Mouse (Mus musculus) neural tube, embryonic 11.5 days (tissue): ENCODE data around the gene Cox10. TPM values are rescaled to one million over a fixed set of nuclear protein-coding genes. Genes with fewer than 3 reads are reported as not detected.

Experiments
- ATAC-seq: fragments of 200-750 bp; cut with Nextera tagmentation; 2 replicates; pipeline ENCODE4 v1.8.0; 2017; ENCODE audit warnings: moderate number of reproducible peaks, mild to moderate bottlenecking, moderate TSS enrichment, moderate library complexity; ENCODE audit not compliant: insufficient read depth, low FRiP score, low TSS enrichment
- DNase-seq: peaks from one replicate; pipeline ENCODE4 v3.0.0-alpha.2; 2015; ENCODE audit warnings: low spot score
- H3K27ac ChIP-seq: fragments of 300-500 bp; sonication (generic); 2 replicates; pipeline ENCODE4 v1.5.1; 2014; ENCODE audit warnings: low read depth, mild to moderate bottlenecking, low read length
- H3K27me3 ChIP-seq: fragments of 300-500 bp; sonication (generic); 2 replicates; pipeline ENCODE4 v1.6.1; 2014; ENCODE audit warnings: mild to moderate bottlenecking, low read length, mixed read lengths; ENCODE audit not compliant: control insufficient read depth, insufficient read depth
- H3K36me3 ChIP-seq: fragments of 300-500 bp; sonication (generic); 2 replicates; pipeline ENCODE4 v1.6.1; 2014; ENCODE audit warnings: mild to moderate bottlenecking, low read length, moderate library complexity, mixed read lengths; ENCODE audit not compliant: control insufficient read depth, insufficient read depth
- H3K4me1 ChIP-seq: fragments of 300-500 bp; sonication (generic); 2 replicates; pipeline ENCODE4 v1.6.1; 2014; ENCODE audit warnings: low read length, mixed read lengths; ENCODE audit not compliant: control insufficient read depth, insufficient read depth
- H3K4me2 ChIP-seq: fragments of 300-500 bp; sonication (generic); 2 replicates; pipeline ENCODE4 v1.6.1; 2014; ENCODE audit warnings: low read depth, mild to moderate bottlenecking, moderate library complexity
- H3K4me3 ChIP-seq: fragments of 300-500 bp; sonication (generic); 2 replicates; pipeline ENCODE4 v1.5.1; 2014; ENCODE audit warnings: low read depth, low read length
- H3K9ac ChIP-seq: fragments of 300-500 bp; sonication (generic); 2 replicates; pipeline ENCODE4 v1.6.1; 2014; ENCODE audit warnings: mild to moderate bottlenecking, low read length
- H3K9me3 ChIP-seq: fragments of 300-500 bp; sonication (generic); 2 replicates; pipeline ENCODE4 v1.6.1; 2016; ENCODE audit warnings: low read length; ENCODE audit not compliant: control insufficient read depth
- WGBS: fragments of 180-500 bp; shearing (Covaris S2); extraction: QIAGEN DNeasy Blood & Tissue Kit; methylation state at CpG from one replicate; pipeline ENCODE4 v1.1.7; 2014; 5-methylcytosine and 5-hydroxymethylcytosine counted together
- polyA plus RNA-seq: library from polyadenylated mRNA; unstranded; fragments of >200 nt; fragmentation: Nextera tagmentation; extraction: Ambion mirVana; gene quantifications from 2 replicates; pipeline ENCODE4 v1.2.1, GENCODE M21; 2014

Gene Cox10
- polyA plus RNA-seq, 1 experiment from 2014 or later = 29.4 TPM

DNA sequence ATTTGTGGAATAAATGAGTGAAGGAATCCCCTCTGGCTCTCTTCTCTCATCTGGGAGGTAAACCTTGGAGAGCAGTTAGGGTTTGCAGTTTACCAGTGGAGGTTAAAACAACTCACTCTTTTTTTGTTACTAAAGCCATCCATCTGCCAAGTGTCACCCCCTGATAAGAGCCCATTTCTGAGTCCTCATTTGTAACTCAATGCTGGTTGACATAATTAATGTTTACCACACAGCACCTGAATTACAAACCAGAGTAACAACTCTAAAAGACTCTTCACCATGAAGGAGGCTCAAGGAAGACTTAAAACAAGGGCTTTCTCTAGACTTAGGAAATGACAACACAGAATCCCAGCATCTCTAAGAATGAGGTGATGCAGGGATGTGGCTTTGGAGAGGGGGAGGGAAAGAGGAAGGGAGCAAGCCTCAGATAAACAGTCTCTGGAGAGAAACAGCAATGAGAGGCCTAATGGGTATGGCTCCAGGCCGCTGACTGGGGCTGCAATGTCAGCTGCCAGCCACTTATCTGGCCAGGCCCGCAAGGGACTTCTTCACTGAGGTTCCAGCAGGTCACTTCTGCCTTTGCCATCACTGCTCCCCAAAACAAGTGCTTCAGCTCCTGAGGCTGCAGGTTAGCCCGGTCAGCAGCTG, 110.8 kb downstream of the Cox10 start:
- Histone ChIP-seq H3K9me3 (no peaks in the 10 kb centered on the region), H3K9ac (no peak overlapping the region), H3K4me3 (no peak overlapping the region), H3K4me2 (no peak overlapping the region), H3K36me3 (no peaks in the 10 kb centered on the region; the same call in 1 of the 2 replicates), H3K27me3 (no peaks in the 10 kb centered on the region), H3K27ac (no peak overlapping the region), H3K4me1 (peaks cover 20% of the 10 kb centered on the region)
- DNase-seq = no peak
- 41% methylated on average over 3 of the region's 3 CpGs for WGBS
- no peak for ATAC-seq

DNA sequence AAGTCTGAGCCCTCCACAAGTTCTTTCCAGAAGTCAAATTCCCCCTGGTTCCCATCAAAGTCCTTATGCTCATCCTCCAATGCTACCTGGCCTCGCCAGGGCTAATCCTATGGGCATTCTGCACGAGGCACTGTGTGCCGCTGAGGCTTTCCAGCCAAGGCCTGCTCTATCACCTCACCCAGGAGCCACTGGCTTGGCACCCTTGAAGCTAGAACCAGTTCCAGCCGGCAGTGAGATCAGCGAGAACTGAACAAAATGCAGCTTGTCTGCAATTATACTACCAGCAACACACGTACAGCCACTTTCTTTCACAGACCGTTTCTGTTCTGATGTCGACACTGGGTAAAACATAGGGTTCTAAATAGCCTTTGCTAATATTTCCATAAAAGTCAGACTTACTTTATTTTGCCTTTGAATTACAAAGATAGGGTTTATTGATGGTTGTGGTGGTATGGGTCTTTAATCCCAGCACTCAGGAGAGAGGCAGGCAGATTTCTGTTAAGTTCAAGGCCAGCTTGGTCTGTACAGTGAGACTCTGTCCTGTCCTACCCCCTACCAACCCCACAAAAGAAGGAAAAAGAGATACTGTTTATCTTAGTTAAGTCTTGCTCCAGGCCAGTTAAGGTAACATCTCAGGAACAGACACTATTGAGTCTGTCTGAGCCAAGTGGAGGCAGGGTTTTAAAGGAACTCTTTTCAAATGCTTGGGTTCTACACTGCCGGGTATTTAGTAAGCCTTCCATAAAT, 111.5 kb downstream of the Cox10 start:
- DNase-seq (no peak), ATAC-seq (no peak)
- no peaks in the 10 kb centered on the region; the same call in 1 of the 2 replicates for H3K36me3 ChIP-seq
- H3K27ac ChIP-seq = no peak overlapping the region
- no peak overlapping the region for H3K4me2 ChIP-seq
- no peaks in the 10 kb centered on the region for H3K9me3 ChIP-seq
- WGBS = 85% methylated on average over 9 of the region's 9 CpGs
- H3K9ac ChIP-seq = no peak overlapping the region
- H3K4me1 ChIP-seq = peaks cover 20% of the 10 kb centered on the region
- no peaks in the 10 kb centered on the region for H3K27me3 ChIP-seq
- no peak overlapping the region for H3K4me3 ChIP-seq

DNA sequence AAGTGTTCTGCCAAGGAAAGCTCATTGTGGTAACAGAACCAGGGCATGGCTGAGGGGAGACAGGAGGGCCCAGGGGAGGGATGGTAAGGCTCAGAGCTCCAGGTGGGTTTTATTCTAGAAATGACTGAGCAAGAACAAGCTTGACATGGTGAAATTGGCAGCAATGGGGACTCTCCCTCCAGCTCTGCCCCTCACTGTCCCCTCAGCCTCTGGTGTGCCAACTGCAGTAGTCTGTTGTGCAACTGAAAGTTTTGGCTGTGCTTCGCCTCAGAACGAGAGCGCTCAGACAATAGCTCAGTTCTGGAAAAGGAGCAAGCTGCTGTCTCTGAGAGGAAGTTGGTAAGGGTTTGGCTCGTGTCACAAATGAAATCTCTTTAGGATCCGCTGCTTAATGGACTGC, 113.8 kb downstream of the Cox10 start:
- no peaks in the 10 kb centered on the region for H3K27me3 ChIP-seq
- H3K9ac ChIP-seq = no peak overlapping the region
- H3K4me3 ChIP-seq = no peak overlapping the region
- 78% methylated on average over 5 of the region's 5 CpGs for WGBS
- ATAC-seq (no peak), DNase-seq (no peak)
- H3K9me3 ChIP-seq = no peaks in the 10 kb centered on the region
- H3K4me1 ChIP-seq = peaks cover 20% of the 10 kb centered on the region
- H3K4me2 ChIP-seq = no peak overlapping the region
- H3K27ac ChIP-seq = no peak overlapping the region
- H3K36me3 ChIP-seq = no peaks in the 10 kb centered on the region; the same call in 1 of the 2 replicates

DNA sequence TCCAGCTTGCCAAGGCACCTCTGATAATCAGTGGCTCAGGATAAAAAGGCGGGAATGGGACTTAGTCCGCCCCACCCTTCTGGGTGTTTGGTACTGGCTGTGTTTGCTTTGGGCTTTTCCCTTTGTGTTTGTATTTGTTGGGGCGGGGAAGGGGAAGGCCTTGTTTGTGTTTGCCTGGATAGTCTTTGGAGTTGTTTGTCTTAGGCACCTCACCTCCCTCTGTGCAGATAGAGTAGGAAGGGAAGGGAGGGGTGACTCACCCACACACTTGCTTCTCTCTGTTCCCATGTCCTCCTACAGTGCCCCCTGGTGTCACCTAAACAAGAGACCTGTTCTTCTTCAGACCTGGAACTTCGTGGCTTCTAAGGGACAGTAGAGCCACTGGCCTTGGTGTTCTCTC, 122.1 kb downstream of the Cox10 start:
- Histone ChIP-seq H3K4me3 (no peak overlapping the region), H3K27ac (no peak overlapping the region), H3K27me3 (no peaks in the 10 kb centered on the region), H3K9me3 (no peaks in the 10 kb centered on the region), H3K4me2 (no peak overlapping the region), H3K36me3 (no peaks in the 10 kb centered on the region), H3K4me1 (peaks cover 3% of the 10 kb centered on the region), H3K9ac (no peak overlapping the region)
- no peak for DNase-seq
- no peak for ATAC-seq
- 27% methylated on average over 4 of the region's 4 CpGs for WGBS

DNA sequence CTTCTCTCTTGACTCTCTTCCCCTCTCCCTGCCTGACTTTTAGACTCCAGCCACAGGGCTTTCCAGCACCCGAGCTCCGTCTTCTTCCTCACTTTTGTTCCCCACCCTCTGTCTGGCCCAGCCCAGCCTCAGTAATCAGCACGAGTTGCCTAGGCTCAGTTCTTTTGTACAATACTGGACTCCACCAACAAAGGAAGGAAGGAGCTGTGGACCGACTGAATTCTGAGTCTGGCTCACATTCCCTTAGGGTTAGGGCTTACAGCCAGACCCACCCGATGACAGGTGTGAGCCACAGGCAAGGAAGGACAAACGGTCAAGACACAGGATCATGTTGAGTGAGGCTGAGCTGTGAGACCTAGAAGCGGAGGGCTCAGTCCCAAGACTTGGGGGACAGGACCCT, 122.5 kb downstream of the Cox10 start:
- Histone ChIP-seq H3K4me2 (no peak overlapping the region), H3K9me3 (no peaks in the 10 kb centered on the region), H3K9ac (no peak overlapping the region), H3K27me3 (no peaks in the 10 kb centered on the region), H3K4me3 (no peak overlapping the region), H3K4me1 (peaks cover 7% of the 10 kb centered on the region), H3K36me3 (no peaks in the 10 kb centered on the region), H3K27ac (no peak overlapping the region)
- ATAC-seq (no peak), DNase-seq (no peak)
- WGBS = 25% methylated on average over 7 of the region's 7 CpGs

DNA sequence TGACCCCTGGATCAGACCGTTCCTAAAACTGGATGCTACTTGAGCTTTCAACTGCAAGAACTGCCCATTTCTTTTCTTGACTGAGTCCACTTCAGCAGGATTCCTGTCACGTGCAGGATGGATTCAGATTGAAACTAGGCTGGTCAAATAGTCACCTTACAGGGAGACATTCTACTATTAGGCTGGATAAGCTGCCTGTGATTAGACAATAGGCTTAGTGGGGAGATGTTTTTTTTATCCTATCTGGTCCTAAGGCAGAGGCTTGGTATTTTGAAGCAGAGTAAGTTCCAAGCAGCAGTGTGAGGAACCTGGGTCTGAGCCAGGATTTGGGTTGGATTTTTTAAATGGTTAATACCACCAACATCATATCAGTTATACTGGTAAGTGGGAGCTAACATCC, 125.4 kb downstream of the Cox10 start:
- 91% methylated on average over 2 of the region's 2 CpGs for WGBS
- Histone ChIP-seq H3K27me3 (no peaks in the 10 kb centered on the region), H3K4me3 (no peak overlapping the region), H3K9me3 (no peaks in the 10 kb centered on the region), H3K27ac (no peak overlapping the region), H3K4me2 (no peak overlapping the region), H3K4me1 (peaks cover 7% of the 10 kb centered on the region), H3K36me3 (no peaks in the 10 kb centered on the region), H3K9ac (no peak overlapping the region)
- ATAC-seq (no peak), DNase-seq (no peak)

DNA sequence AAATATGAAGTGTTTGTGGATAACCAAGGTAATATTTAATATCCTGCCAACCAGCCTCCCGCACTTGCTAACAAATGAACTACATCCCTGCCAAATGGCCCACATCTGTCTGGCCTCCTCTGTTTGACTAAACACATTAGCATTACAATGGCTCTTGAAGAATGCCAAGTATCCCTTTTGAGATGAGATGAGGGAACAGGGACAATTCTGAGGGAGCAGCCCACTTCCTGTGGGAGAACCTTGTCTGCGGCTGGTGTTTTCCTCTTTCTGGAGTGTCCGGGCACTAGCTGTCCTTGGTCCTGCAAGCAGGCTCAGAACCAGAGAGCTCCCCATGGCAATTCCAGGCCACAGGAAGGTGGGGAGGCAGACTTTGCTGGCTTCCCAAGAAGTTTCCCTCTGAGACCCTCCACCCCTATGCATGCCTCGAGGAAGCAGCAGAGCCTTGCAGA, 126.5 kb downstream of the Cox10 start:
- ATAC-seq (no peak), DNase-seq (peak; percentile 23)
- Histone ChIP-seq H3K4me2 (no peak overlapping the region), H3K9me3 (no peaks in the 10 kb centered on the region), H3K27ac (no peak overlapping the region), H3K4me1 (peaks cover 7% of the 10 kb centered on the region), H3K4me3 (no peak overlapping the region), H3K27me3 (no peaks in the 10 kb centered on the region), H3K36me3 (no peaks in the 10 kb centered on the region), H3K9ac (no peak overlapping the region)
- WGBS = 12% methylated on average over 4 of the region's 4 CpGs

DNA sequence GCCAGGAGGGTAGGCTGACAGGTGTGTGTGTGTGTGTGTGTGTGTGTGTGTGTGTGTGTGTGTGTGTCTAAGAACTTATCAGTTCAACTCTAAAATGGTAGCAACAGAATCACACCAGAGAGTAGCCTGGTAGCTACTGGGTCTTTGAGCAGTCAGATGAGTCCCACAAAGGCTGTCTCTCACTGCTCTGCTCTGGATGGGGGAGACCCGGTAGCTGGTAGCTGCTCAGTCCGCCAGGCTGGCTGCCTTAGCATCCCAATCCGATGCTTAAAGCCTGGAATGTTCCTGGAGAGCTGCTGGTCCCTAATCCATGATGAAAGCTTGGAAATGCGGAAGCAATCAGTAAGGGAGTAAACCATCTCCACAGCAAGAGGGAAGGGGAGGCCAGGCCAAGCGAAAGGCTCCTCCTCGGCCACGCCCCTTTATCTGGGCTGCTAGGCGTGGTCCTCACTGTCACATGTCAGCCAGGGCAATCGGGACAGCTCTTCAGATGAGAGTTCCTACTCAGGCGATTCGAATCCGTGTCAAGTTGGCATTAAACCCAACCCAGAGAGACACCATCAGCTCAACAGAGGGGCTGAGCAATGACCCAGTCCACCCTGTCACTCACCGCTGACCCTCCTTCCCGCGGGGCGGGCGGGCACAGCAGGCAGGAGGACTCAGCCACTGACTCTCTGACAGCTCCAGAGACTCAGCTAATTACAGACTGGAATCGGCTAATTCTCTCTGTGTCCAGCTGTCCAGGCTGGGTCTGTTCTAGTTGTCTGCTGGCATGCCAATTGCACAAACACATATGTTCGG, 127.2 kb downstream of the Cox10 start:
- Histone ChIP-seq H3K9ac (peak overlapping the region; percentile 22), H3K27me3 (no peaks in the 10 kb centered on the region), H3K27ac (no peak overlapping the region), H3K4me2 (peak overlapping the region; percentile 52), H3K36me3 (no peaks in the 10 kb centered on the region), H3K9me3 (no peaks in the 10 kb centered on the region), H3K4me1 (peaks cover 7% of the 10 kb centered on the region), H3K4me3 (peak overlapping the region; percentile 23)
- ATAC-seq (peak; percentile 55), DNase-seq (peak; percentile 72)
- WGBS = 6% methylated on average over 19 of the region's 19 CpGs
